Mouse (Mus musculus): ENCODE measurements around the gene Msto1.

DNA sequence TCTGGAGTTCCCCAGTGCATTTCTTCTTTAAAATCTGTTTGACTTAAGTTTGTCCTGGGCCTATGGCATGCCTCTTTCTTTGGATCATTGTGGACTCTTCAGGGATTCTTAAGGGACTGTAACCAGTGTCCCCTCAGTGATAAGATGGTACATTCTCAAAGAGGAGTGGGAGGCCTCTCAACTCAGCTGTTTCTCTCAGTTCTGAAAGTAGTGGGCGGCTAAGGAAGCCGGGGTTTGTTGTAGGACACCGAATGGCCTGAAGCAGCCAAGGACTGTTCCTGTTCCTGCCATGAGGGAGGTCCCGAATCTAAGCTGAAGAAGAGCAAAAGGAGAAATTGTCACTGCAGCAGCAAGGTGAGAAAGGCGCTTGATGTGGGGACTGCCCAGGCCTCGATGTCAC, 8.6 kb downstream of the Msto1 start:
- TF ChIP-seq CTCF (IDR thresholded peaks at IDR 0.05; ENCODE audit: extremely low read depth, insufficient read depth, low read length) (no peak), POLR2A (IDR thresholded peaks at IDR 0.05; ENCODE audit: extremely low read depth, insufficient read depth, low read length) (no peak)

Data from cortical plate, adult 2 months (tissue).